Mouse (Mus musculus): ENCODE results near the gene Mrpl54. TPM values are rescaled to one million over a fixed set of nuclear protein-coding genes. Genes with fewer than 3 reads are reported as not detected.

Gene Mrpl54
- polyA plus RNA-seq, 1 experiment from 2014 or later, result 178 TPM

DNA sequence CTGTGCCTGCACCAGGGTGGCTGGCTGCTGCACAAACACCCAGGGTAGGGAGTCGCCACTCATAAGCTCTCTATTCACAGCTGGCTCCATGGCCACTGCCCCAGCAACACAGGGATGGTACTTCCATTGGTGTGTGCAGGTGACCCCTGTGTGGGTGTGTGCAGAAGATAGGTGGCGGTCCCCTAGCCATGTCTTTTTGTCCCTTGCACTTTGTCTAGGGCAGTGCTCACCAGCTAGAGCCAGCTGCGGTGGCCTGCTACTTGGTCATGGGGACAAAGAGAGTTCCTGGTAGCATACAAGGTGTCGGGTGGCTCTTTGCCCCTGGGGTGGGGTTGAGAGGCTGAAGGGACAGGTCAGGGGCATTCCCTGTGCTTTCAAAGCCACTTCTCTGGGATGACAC is 22.6 kb downstream of the Mrpl54 start:
- Histone ChIP-seq H3K9me3 (ENCODE audit: control insufficient read depth, low read length) (no peaks in the 10 kb centered on the region), H3K9ac (ENCODE audit: low read length) (no peak overlapping the region), H3K27ac (ENCODE audit: low read depth, low read length) (no peak overlapping the region), H3K36me3 (ENCODE audit: control insufficient read depth, insufficient read depth, low read length) (no peaks in the 10 kb centered on the region), H3K27me3 (ENCODE audit: control insufficient read depth, insufficient read depth, low read length) (peaks cover 14% of the 10 kb centered on the region), H3K4me3 (ENCODE audit: low read depth, low read length) (no peak overlapping the region), H3K4me1 (ENCODE audit: control insufficient read depth, insufficient read depth, low read length) (peaks cover 4% of the 10 kb centered on the region; the same call in 1 of the 2 replicates), H3K4me2 (ENCODE audit: low read depth) (no peak overlapping the region)
- ATAC-seq (ENCODE audit: insufficient read depth, low FRiP score, low TSS enrichment), result no peak
- no peak for DNase-seq (ENCODE audit: low spot score)
- WGBS, result 74% methylated on average over 4 of the region's 4 CpGs

DNA sequence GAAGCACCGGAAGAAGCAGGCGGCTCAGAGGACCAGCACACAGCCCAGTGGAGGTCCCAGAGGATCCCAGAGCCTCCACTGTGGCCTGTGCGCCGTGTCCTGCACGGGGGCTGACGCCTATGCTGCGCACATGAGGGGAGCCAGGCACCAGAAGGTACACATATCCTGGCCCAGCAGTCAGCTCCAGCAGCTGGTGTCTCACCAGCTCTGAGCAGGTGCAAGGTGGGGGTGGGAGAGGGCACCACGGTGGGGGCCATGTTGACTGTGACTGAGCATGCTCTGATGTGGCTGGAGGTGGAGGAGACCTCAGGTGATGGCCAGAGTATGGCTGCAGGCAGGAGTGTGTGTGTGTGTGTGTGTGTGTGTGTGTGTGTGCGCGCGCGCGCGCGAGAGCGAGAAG is 24.7 kb downstream of the Mrpl54 start:
- H3K9ac ChIP-seq (ENCODE audit: low read length), result no peak overlapping the region
- H3K4me1 ChIP-seq (ENCODE audit: control insufficient read depth, insufficient read depth, low read length), result peaks cover 4% of the 10 kb centered on the region; the same call in 1 of the 2 replicates
- no peaks in the 10 kb centered on the region for H3K36me3 ChIP-seq (ENCODE audit: control insufficient read depth, insufficient read depth, low read length)
- no peak overlapping the region for H3K4me3 ChIP-seq (ENCODE audit: low read depth, low read length)
- ATAC-seq (ENCODE audit: insufficient read depth, low FRiP score, low TSS enrichment) (no peak), DNase-seq (ENCODE audit: low spot score) (no peak)
- H3K9me3 ChIP-seq (ENCODE audit: control insufficient read depth, low read length), result no peaks in the 10 kb centered on the region
- peaks cover 16% of the 10 kb centered on the region for H3K27me3 ChIP-seq (ENCODE audit: control insufficient read depth, insufficient read depth, low read length)
- 90% methylated on average over 16 of the region's 16 CpGs for WGBS
- no peak overlapping the region for H3K27ac ChIP-seq (ENCODE audit: low read depth, low read length)
- H3K4me2 ChIP-seq (ENCODE audit: low read depth), result no peak overlapping the region

DNA sequence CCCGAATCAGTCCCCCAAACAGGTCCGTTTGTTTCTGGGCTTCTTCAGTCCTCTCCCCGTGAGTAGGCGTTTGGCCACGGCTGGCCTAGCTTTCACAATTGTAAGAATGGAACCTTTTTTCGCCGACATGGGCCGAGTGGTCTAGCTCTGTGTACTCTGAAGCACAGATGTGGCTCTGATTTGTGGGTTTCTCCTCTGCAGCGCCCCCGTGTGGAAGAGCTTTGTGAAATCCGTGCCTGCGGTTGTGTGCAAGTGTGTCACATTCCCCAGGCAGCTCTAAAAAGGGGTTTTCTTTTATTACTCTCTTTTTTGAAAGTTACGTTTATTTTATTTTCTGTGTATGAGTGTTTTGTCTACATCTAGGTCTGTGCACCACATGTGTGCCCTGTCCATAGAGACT is 25.9 kb downstream of the Mrpl54 start:
- Histone ChIP-seq H3K27me3 (ENCODE audit: control insufficient read depth, insufficient read depth, low read length) (peaks cover 16% of the 10 kb centered on the region), H3K4me1 (ENCODE audit: control insufficient read depth, insufficient read depth, low read length) (peaks cover 4% of the 10 kb centered on the region; the same call in 1 of the 2 replicates)

DNA sequence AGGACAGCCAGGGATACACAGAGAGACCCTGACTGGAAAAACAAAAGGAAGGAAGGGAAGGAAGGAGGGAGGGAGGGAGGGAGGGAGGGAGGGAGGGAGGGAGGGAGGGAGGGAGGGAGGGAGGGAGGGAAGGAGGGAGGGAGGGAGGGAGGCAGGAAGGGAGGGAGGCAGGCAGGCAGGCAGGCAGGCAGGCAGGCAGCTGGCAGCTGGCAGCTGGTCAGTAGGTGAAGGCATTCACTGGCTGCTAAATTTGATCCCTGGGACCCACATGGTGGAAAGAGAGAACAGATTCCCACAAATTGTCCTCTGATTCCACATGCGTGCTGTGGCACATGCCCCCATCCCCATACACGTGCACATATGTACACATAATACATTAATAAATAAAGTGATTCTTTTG is 28.1 kb downstream of the Mrpl54 start:
- H3K4me3 ChIP-seq (ENCODE audit: low read depth, low read length), result no peak overlapping the region
- ATAC-seq (ENCODE audit: insufficient read depth, low FRiP score, low TSS enrichment) (no peak), DNase-seq (ENCODE audit: low spot score) (no peak)
- H3K36me3 ChIP-seq (ENCODE audit: control insufficient read depth, insufficient read depth, low read length), result no peaks in the 10 kb centered on the region
- H3K9me3 ChIP-seq (ENCODE audit: control insufficient read depth, low read length), result no peaks in the 10 kb centered on the region
- no peak overlapping the region for H3K4me2 ChIP-seq (ENCODE audit: low read depth)
- H3K4me1 ChIP-seq (ENCODE audit: control insufficient read depth, insufficient read depth, low read length), result peaks cover 4% of the 10 kb centered on the region; the same call in 1 of the 2 replicates
- WGBS, result 77% methylated on average over 2 of the region's 2 CpGs
- no peak overlapping the region for H3K9ac ChIP-seq (ENCODE audit: low read length)
- no peak overlapping the region for H3K27ac ChIP-seq (ENCODE audit: low read depth, low read length)
- H3K27me3 ChIP-seq (ENCODE audit: control insufficient read depth, insufficient read depth, low read length), result peaks cover 16% of the 10 kb centered on the region

More for the DNA sequence above, 25.9 kb downstream of the Mrpl54 start:
- ATAC-seq (ENCODE audit: insufficient read depth, low FRiP score, low TSS enrichment), result no peak
- DNase-seq (ENCODE audit: low spot score), result peak; percentile 79
- Histone ChIP-seq H3K36me3 (ENCODE audit: control insufficient read depth, insufficient read depth, low read length) (no peaks in the 10 kb centered on the region), H3K9me3 (ENCODE audit: control insufficient read depth, low read length) (no peaks in the 10 kb centered on the region), H3K4me2 (ENCODE audit: low read depth) (no peak overlapping the region), H3K9ac (ENCODE audit: low read length) (no peak overlapping the region), H3K4me3 (ENCODE audit: low read depth, low read length) (no peak overlapping the region), H3K27ac (ENCODE audit: low read depth, low read length) (no peak overlapping the region)
- WGBS, result 26% methylated on average over 13 of the region's 13 CpGs

DNA sequence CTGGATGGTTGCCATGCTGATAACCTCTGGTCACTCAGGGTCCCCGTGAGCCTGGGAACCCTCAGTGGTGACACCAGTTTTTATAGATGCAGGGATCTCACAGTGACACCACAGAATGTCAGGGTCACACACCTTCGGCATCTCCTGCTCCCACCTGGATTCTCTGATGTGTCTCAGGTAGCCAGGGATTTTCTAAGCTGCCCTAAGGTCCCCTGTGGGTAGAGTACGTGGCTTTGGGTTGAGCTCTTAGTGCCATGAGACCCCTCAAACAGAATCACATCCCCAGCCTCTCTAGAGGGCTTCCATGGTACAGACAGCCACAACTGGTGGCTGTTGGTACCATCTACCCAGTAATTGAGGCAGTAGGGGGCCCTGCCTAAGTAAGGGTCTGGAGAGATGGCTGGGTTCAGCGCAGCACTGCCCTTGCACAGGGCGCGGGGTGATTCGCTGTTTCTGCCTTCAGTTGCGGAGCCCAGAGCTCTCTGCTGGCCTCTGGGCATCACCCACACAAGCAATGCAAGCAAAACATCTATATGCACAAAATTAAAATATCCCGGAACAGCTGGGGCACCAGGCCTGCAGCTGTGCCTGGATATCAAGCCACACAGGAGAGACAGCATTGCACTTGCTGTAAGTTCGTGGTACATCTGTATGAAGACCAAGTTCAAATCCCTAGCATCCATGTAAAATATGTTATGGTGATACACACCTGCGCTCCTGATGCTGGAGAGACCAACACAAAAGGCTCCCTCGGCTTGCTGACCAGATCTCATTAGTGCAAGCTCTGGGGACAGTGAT is 30.1 kb downstream of the Mrpl54 start:
- H3K27me3 ChIP-seq (ENCODE audit: control insufficient read depth, insufficient read depth, low read length), result peaks cover 14% of the 10 kb centered on the region
- H3K4me3 ChIP-seq (ENCODE audit: low read depth, low read length), result no peak overlapping the region
- H3K36me3 ChIP-seq (ENCODE audit: control insufficient read depth, insufficient read depth, low read length), result no peaks in the 10 kb centered on the region
- H3K4me1 ChIP-seq (ENCODE audit: control insufficient read depth, insufficient read depth, low read length), result peaks cover 4% of the 10 kb centered on the region; the same call in 1 of the 2 replicates
- WGBS, result 85% methylated on average over 12 of the region's 12 CpGs
- H3K9me3 ChIP-seq (ENCODE audit: control insufficient read depth, low read length), result no peaks in the 10 kb centered on the region
- DNase-seq (ENCODE audit: low spot score) (no peak), ATAC-seq (ENCODE audit: insufficient read depth, low FRiP score, low TSS enrichment) (no peak)
- no peak overlapping the region for H3K9ac ChIP-seq (ENCODE audit: low read length)
- no peak overlapping the region for H3K27ac ChIP-seq (ENCODE audit: low read depth, low read length)
- H3K4me2 ChIP-seq (ENCODE audit: low read depth), result no peak overlapping the region

DNA sequence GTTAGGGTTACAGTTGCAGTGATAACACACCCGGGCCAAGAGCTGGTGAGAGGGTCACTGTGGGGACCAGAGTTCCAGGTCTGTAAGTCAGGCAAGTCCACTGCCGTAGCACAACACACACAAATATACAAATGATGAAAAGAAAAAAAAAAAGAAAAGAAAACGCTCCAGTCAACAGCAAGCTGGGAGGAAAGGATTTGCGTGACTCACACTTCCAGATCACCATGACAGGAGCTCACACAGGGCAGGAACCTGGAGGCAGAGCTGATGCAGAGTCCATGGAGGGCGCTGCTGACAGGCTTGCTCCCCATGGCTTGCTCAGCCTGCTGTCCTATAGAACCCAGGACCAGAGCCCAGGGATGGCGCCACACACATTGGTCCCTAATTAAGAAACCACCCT is 32.5 kb downstream of the Mrpl54 start:
- no peaks in the 10 kb centered on the region for H3K9me3 ChIP-seq (ENCODE audit: control insufficient read depth, low read length)
- 90% methylated on average over 6 of the region's 6 CpGs for WGBS
- H3K4me1 ChIP-seq (ENCODE audit: control insufficient read depth, insufficient read depth, low read length), result no peaks in the 10 kb centered on the region
- no peak for ATAC-seq (ENCODE audit: insufficient read depth, low FRiP score, low TSS enrichment)
- no peak overlapping the region for H3K9ac ChIP-seq (ENCODE audit: low read length)
- DNase-seq (ENCODE audit: low spot score), result no peak
- H3K4me2 ChIP-seq (ENCODE audit: low read depth), result no peak overlapping the region
- H3K27me3 ChIP-seq (ENCODE audit: control insufficient read depth, insufficient read depth, low read length), result peaks cover 22% of the 10 kb centered on the region
- H3K27ac ChIP-seq (ENCODE audit: low read depth, low read length), result no peak overlapping the region
- H3K36me3 ChIP-seq (ENCODE audit: control insufficient read depth, insufficient read depth, low read length), result no peaks in the 10 kb centered on the region
- H3K4me3 ChIP-seq (ENCODE audit: low read depth, low read length), result no peak overlapping the region

DNA sequence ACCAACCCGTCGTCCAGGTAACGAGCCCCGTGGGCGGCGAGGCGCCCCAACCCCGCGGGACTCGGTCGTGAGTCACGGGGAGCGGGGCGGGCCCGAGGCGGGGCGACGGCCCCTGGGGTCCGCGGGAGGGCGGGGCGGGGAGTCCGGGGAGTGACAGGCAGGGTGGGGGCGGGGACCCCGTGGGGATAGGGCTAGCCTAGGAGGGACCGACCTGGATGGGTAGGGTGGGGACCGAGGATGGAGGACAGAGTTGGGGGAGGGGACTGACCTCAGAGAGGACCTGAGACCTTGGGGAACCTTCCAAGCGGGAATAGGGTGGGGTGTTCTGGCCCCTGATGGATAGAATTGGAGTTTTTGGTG is 33.5 kb downstream of the Mrpl54 start:
- H3K27me3 ChIP-seq (ENCODE audit: control insufficient read depth, insufficient read depth, low read length), result peaks cover 24% of the 10 kb centered on the region
- no peaks in the 10 kb centered on the region for H3K4me1 ChIP-seq (ENCODE audit: control insufficient read depth, insufficient read depth, low read length)
- H3K9ac ChIP-seq (ENCODE audit: low read length), result peak overlapping the region; percentile 74
- H3K27ac ChIP-seq (ENCODE audit: low read depth, low read length), result no peak overlapping the region
- no peak for DNase-seq (ENCODE audit: low spot score)
- H3K4me2 ChIP-seq (ENCODE audit: low read depth), result peak overlapping the region; percentile 76
- H3K9me3 ChIP-seq (ENCODE audit: control insufficient read depth, low read length), result no peaks in the 10 kb centered on the region
- ATAC-seq (ENCODE audit: insufficient read depth, low FRiP score, low TSS enrichment), result peak; percentile 49
- 0% methylated on average over 24 of the region's 28 CpGs for WGBS
- no peaks in the 10 kb centered on the region for H3K36me3 ChIP-seq (ENCODE audit: control insufficient read depth, insufficient read depth, low read length)
- H3K4me3 ChIP-seq (ENCODE audit: low read depth, low read length), result peak overlapping the region; percentile 71

DNA sequence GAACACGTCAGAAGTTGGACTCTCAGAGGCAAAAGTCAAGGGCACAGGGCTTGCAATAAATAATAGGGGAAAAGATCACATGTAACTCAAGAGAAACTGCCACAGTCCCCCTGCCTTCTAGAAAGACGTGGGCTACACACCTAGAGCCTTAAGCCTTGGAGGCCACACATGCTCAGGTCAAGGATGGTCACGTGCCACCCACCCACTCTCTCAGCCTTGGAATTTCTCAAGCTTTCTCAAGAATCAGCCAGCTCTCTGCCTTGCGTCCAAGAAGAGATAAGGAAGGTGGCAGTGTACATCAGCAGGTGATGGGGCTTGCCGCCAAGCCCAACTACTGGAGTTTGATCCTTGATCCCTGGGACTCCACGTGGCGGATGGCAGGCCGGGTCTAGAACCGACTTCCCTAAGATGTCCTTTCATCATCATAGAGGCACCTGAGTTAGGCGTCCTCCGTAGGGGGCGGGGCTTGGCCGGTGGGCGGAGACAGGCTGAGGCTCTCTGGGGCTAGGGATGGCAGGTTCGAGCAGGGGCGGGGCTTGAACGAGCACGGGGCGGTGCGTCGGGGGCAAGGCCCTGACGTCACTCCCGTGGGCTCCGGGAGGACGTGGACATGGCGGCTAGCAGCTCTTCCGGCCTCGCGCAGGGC is 34.0 kb downstream of the Mrpl54 start, which contains the start of gene Zfr2:
Gene Zfr2, plus strand, starts transcription at position 576 of the 646 bp plus-strand sequence.
- WGBS, result 8% methylated on average over 29 of the region's 29 CpGs
- Histone ChIP-seq H3K4me3 (ENCODE audit: low read depth, low read length) (peak within 1 kb of the TSS; percentile 71), H3K36me3 (ENCODE audit: control insufficient read depth, insufficient read depth, low read length) (no peaks in the 10 kb centered on the region), H3K4me2 (ENCODE audit: low read depth) (peak within 1 kb of the TSS; percentile 76), H3K9me3 (ENCODE audit: control insufficient read depth, low read length) (no peaks in the 10 kb centered on the region), H3K27ac (ENCODE audit: low read depth, low read length) (no peak within 1 kb of the TSS), H3K9ac (ENCODE audit: low read length) (peak within 1 kb of the TSS; percentile 74), H3K27me3 (ENCODE audit: control insufficient read depth, insufficient read depth, low read length) (peaks cover 22% of the 10 kb centered on the region), H3K4me1 (ENCODE audit: control insufficient read depth, insufficient read depth, low read length) (no peaks in the 10 kb centered on the region)
- DNase-seq (ENCODE audit: low spot score) (peak; percentile 89), ATAC-seq (ENCODE audit: insufficient read depth, low FRiP score, low TSS enrichment) (peak; percentile 71)

DNA sequence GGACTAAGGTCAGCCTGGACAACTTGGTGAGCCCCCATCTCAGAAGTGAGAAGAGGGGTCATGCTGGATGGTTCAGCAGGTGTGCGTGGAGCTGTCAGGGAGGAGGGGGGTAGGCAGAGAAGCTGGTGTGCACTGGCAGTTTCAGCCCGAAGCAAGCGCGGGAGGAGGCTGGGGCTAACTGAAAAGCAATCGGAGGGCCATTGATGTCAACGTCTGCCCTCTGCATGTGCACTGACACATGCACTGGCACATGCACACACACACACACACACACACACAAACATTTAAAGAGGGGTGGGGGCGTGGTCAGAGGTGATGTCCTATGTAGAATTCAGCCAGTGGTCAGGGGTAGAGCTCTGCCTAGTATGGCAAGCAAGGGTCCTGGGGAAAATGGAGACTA is 35.3 kb downstream of the Mrpl54 start:
- Histone ChIP-seq H3K9ac (ENCODE audit: low read length) (no peak overlapping the region), H3K4me3 (ENCODE audit: low read depth, low read length) (no peak overlapping the region), H3K4me2 (ENCODE audit: low read depth) (no peak overlapping the region), H3K36me3 (ENCODE audit: control insufficient read depth, insufficient read depth, low read length) (no peaks in the 10 kb centered on the region), H3K9me3 (ENCODE audit: control insufficient read depth, low read length) (no peaks in the 10 kb centered on the region), H3K27me3 (ENCODE audit: control insufficient read depth, insufficient read depth, low read length) (peaks cover 22% of the 10 kb centered on the region), H3K27ac (ENCODE audit: low read depth, low read length) (no peak overlapping the region), H3K4me1 (ENCODE audit: control insufficient read depth, insufficient read depth, low read length) (no peaks in the 10 kb centered on the region)
- no peak for DNase-seq (ENCODE audit: low spot score)
- WGBS, result 61% methylated on average over 7 of the region's 7 CpGs
- ATAC-seq (ENCODE audit: insufficient read depth, low FRiP score, low TSS enrichment), result no peak
